In the genomic region with DNA sequence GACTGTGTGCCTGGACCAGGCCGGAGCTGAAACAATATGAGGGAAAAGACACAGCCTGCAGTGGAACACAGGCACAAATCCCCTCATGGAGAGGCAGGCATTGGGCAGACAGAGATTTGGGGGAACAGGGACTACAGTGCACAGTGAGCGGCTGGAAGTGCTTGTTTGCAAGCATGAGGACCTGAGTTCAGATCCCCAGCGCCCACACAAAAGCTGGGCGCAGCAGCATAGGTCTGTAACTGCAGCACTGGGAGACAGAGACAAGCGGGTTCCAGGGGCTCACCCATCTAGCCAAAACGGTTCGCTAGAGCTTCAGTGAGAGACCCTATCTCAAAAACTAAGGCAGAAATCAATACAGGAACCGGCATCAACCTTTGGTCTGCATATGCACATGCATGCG, we compare ENCODE assay signal across 15 mouse cellular contexts. TPM values are rescaled to one million over a fixed set of nuclear protein-coding genes. Genes with fewer than 3 reads are reported as not detected.
A peak's percentile ranks its signal among the peaks of the same experiment; 100 is the strongest.
DNase-seq lines count a peak whose midpoint lies in the region; TF ChIP-seq lines count a peak whose summit lies in the region.
"Had no signal": no experiment of that assay in that cellular context is flagged by ENCODE, and none has a peak within 500 bp of the region (broad histone marks: within the 10 kb centered on the region; RNA-seq: fewer than 3 reads in every experiment).

No protein-coding gene starts in this region.

- 91% methylated on average over 9 of the region's 9 CpGs for WGBS in lung, adult 2 months

- intact Hi-C loops in heart, postnatal 10 days (cut with DNase I), result no loop called here

- no peak for TF ChIP-seq POLR2A in lung, adult 2 months (IDR thresholded peaks at IDR 0.05; ENCODE audit: borderline replicate concordance, extremely low read depth, low read depth, low read length)

- peak; percentile 75 for DNase-seq in heart, adult 11 months
- no peak for DNase-seq in heart, postnatal 10 days
- DNase-seq in lung, adult 2 months, result peak; percentile 0
- DNase-seq in lung, postnatal 14 days, result no peak
- peak; percentile 1 for DNase-seq in thymus, postnatal 14 days
- DNase-seq in thymus, postnatal 25 days, result no peak
- DNase-seq: adrenal gland, adult 2 months; adrenal gland, postnatal 25 days; cerebellum, adult 18-20 months; cerebellum, adult 9-11 months; cerebellum, postnatal 36 days; gastrocnemius, postnatal 25 days; heart, postnatal 14 days had no signal

- no peaks in the 10 kb centered on the region for H3K4me1 ChIP-seq in lung, adult 2 months (ENCODE audit: control insufficient read depth, insufficient read depth, low read length)

- no peak overlapping the region for H3K4me3 ChIP-seq in lung, adult 2 months (replicated peaks; ENCODE audit: extremely low read depth, low read depth, low read length)
- H3K4me3 ChIP-seq: embryonic facial prominence, embryonic 13.5 days; hindbrain, embryonic 10.5 days had no signal

- TF ChIP-seq CTCF in lung, adult 2 months (IDR thresholded peaks at IDR 0.05; ENCODE audit: insufficient read depth, low read length), result no peak

RNA-seq across cellular contexts. Expression of gene Padi2, which starts 7.4 kb away (rescaled TPM):
- total RNA-seq in heart, postnatal 10 days (2021), result 1 to 10 TPM in 1 of 2 experiments, under 1 TPM in 1; 0.65 to 1.1 TPM
- polyA plus RNA-seq in lung, adult 2 months (2012; rRNA removed), result 3.7 and 4.7 TPM in 2 replicates

RNA-seq across cellular contexts. Expression of gene Sdhb, which starts 47.4 kb away (rescaled TPM):
- 100 to 1,000 TPM; 725 to 746 TPM for total RNA-seq in heart, postnatal 10 days (2021)
- 97.5 and 143 TPM in 2 replicates for polyA plus RNA-seq in lung, adult 2 months (2012; rRNA removed)

Comparison
In these comparisons a context has a peak if more than half of its experiments do, and no peak if none do; other contexts are left out.
1. DNase-seq: peak in heart, adult 11 months (single experiment), lung, adult 2 months (single experiment) and thymus, postnatal 14 days (single experiment); none in heart, postnatal 10 days (0 of 2), lung, postnatal 14 days (single experiment) and thymus, postnatal 25 days (single experiment).